Mouse (Mus musculus) spleen, postnatal 4 days (tissue): ENCODE measurements around the gene Srp72.

ENCODE experiments used
- DNase-seq, 2 experiments: peaks; one replicate each; pipeline ENCODE4 v3.0.0; 2022; ENCODE audit warnings: low spot score in 2 of 2

Gene Srp72

GRCm38 (mm10) chr5:76974554-76975285, at the start of gene Srp72:
Gene Srp72, plus strand, starts transcription at chr5:76974683.
- peak; percentile 78 to 92 for DNase-seq

- DNase-seq, result no peak
Measured at GRCm38 (mm10) chr5:76928124-76928832, 46.2 kb upstream of the Srp72 start.

GRCm38 (mm10) chr5:76929180-76929877, 45.2 kb upstream of the Srp72 start:
- no peak for DNase-seq

- DNase-seq, result no peak
Measured at GRCm38 (mm10) chr5:76939717-76940116, 34.8 kb upstream of the Srp72 start.

- no peak for DNase-seq
Measured at GRCm38 (mm10) chr5:76941975-76942374, 32.5 kb upstream of the Srp72 start.

GRCm38 (mm10) chr5:76942505-76942904, 32.0 kb upstream of the Srp72 start:
- no peak for DNase-seq

GRCm38 (mm10) chr5:76944965-76945677, 29.4 kb upstream of the Srp72 start:
- no peak for DNase-seq

GRCm38 (mm10) chr5:76945678-76946033, 28.8 kb upstream of the Srp72 start:
- DNase-seq, result no peak

- DNase-seq, result no peak
Measured at GRCm38 (mm10) chr5:76947142-76947541, 27.3 kb upstream of the Srp72 start.

GRCm38 (mm10) chr5:76947758-76948157, 26.7 kb upstream of the Srp72 start:
- no peak for DNase-seq

- DNase-seq, result no peak
Measured at GRCm38 (mm10) chr5:76950343-76951105, 24.0 kb upstream of the Srp72 start.

GRCm38 (mm10) chr5:76951106-76952027, 23.1 kb upstream of the Srp72 start, which contains the start of the genes Paics and Ppat:
Gene Paics, plus strand, starts transcription at chr5:76951307.
Gene Ppat, minus strand, starts transcription at chr5:76951578.
- peak; percentile 99 for DNase-seq

- DNase-seq, result no peak
Measured at GRCm38 (mm10) chr5:76952112-76953040, 22.1 kb upstream of the Srp72 start.

- no peak for DNase-seq
Measured at GRCm38 (mm10) chr5:76953794-76954193, 20.7 kb upstream of the Srp72 start.

GRCm38 (mm10) chr5:76954271-76954900, 20.1 kb upstream of the Srp72 start:
- no peak for DNase-seq

GRCm38 (mm10) chr5:76955474-76955873, 19.0 kb upstream of the Srp72 start:
- no peak for DNase-seq

- no peak for DNase-seq
Measured at GRCm38 (mm10) chr5:76957954-76958353, 16.5 kb upstream of the Srp72 start.

- DNase-seq, result no peak
Measured at GRCm38 (mm10) chr5:76959587-76959986, 14.9 kb upstream of the Srp72 start.
